Mouse (Mus musculus): ENCODE results near the gene Agap1. TPM values are rescaled to one million over a fixed set of nuclear protein-coding genes. Genes with fewer than 3 reads are reported as not detected.

Gene Agap1
- polyA plus RNA-seq, 1 experiment from 2014 or later: 8.5 TPM

- DNase-seq (ENCODE audit: low spot score): no peak
- Histone ChIP-seq H3K27me3 (ENCODE audit: insufficient read depth, low read length) (no peaks in the 10 kb centered on the region), H3K36me3 (ENCODE audit: insufficient read depth, low read length) (no peaks in the 10 kb centered on the region), H3K4me2 (ENCODE audit: low read length) (no peak overlapping the region), H3K9me3 (replicated peaks; ENCODE audit: low read length) (no peaks in the 10 kb centered on the region), H3K9ac (ENCODE audit: low read depth, low read length) (no peak overlapping the region), H3K4me1 (replicated peaks; ENCODE audit: insufficient read depth, low read length) (peaks cover 15% of the 10 kb centered on the region; the same call in 1 of the 2 replicates), H3K4me3 (replicated peaks; ENCODE audit: low read depth, low read length) (no peak overlapping the region), H3K27ac (no peak overlapping the region)
- ATAC-seq (replicated peaks; ENCODE audit: low FRiP score, low read depth): no peak
- 86% methylated on average over 5 of the region's 5 CpGs for WGBS
- peak; percentile 37; the same call in 1 of the 2 replicates for TF ChIP-seq CTCF (IDR thresholded peaks at IDR 0.05; ENCODE audit: low read depth)
Measured at GRCm38 (mm10) chr1:89583369-89583768, 128.8 kb downstream of the Agap1 start.

- Histone ChIP-seq H3K27me3 (ENCODE audit: insufficient read depth, low read length) (no peaks in the 10 kb centered on the region), H3K9ac (ENCODE audit: low read depth, low read length) (no peak overlapping the region), H3K27ac (no peak overlapping the region), H3K9me3 (replicated peaks; ENCODE audit: low read length) (no peaks in the 10 kb centered on the region), H3K4me3 (replicated peaks; ENCODE audit: low read depth, low read length) (no peak overlapping the region), H3K36me3 (ENCODE audit: insufficient read depth, low read length) (no peaks in the 10 kb centered on the region), H3K4me2 (ENCODE audit: low read length) (no peak overlapping the region), H3K4me1 (replicated peaks; ENCODE audit: insufficient read depth, low read length) (no peaks in the 10 kb centered on the region; the same call in 1 of the 2 replicates)
- no peak for ATAC-seq (replicated peaks; ENCODE audit: low FRiP score, low read depth)
- DNase-seq (ENCODE audit: low spot score): no peak
- no peak for TF ChIP-seq CTCF (IDR thresholded peaks at IDR 0.05; ENCODE audit: low read depth)
- WGBS: 65% methylated on average over 14 of the region's 14 CpGs
Measured at GRCm38 (mm10) chr1:89586991-89587683, 132.5 kb downstream of the Agap1 start.

GRCm38 (mm10) chr1:89588154-89588553 is 133.5 kb downstream of the Agap1 start:
- ATAC-seq (replicated peaks; ENCODE audit: low FRiP score, low read depth): no peak
- no peak overlapping the region for H3K9ac ChIP-seq (ENCODE audit: low read depth, low read length)
- no peaks in the 10 kb centered on the region for H3K9me3 ChIP-seq (replicated peaks; ENCODE audit: low read length)
- H3K36me3 ChIP-seq (ENCODE audit: insufficient read depth, low read length): no peaks in the 10 kb centered on the region
- DNase-seq (ENCODE audit: low spot score): no peak
- H3K27ac ChIP-seq: no peak overlapping the region
- H3K4me2 ChIP-seq (ENCODE audit: low read length): no peak overlapping the region
- H3K4me1 ChIP-seq (replicated peaks; ENCODE audit: insufficient read depth, low read length): no peaks in the 10 kb centered on the region; the same call in 1 of the 2 replicates
- WGBS: 72% methylated on average over 4 of the region's 4 CpGs
- no peaks in the 10 kb centered on the region for H3K27me3 ChIP-seq (ENCODE audit: insufficient read depth, low read length)
- H3K4me3 ChIP-seq (replicated peaks; ENCODE audit: low read depth, low read length): no peak overlapping the region
- no peak for TF ChIP-seq CTCF (IDR thresholded peaks at IDR 0.05; ENCODE audit: low read depth)

- H3K4me2 ChIP-seq (ENCODE audit: low read length): no peak overlapping the region
- no peak overlapping the region for H3K4me3 ChIP-seq (replicated peaks; ENCODE audit: low read depth, low read length)
- ATAC-seq (replicated peaks; ENCODE audit: low FRiP score, low read depth) (no peak), DNase-seq (ENCODE audit: low spot score) (no peak)
- no peak overlapping the region for H3K27ac ChIP-seq
- H3K27me3 ChIP-seq (ENCODE audit: insufficient read depth, low read length): no peaks in the 10 kb centered on the region
- no peak overlapping the region for H3K9ac ChIP-seq (ENCODE audit: low read depth, low read length)
- no peaks in the 10 kb centered on the region for H3K9me3 ChIP-seq (replicated peaks; ENCODE audit: low read length)
- no peaks in the 10 kb centered on the region for H3K4me1 ChIP-seq (replicated peaks; ENCODE audit: insufficient read depth, low read length)
- no peak for TF ChIP-seq CTCF (IDR thresholded peaks at IDR 0.05; ENCODE audit: low read depth)
- H3K36me3 ChIP-seq (ENCODE audit: insufficient read depth, low read length): no peaks in the 10 kb centered on the region
- WGBS: 88% methylated on average over 7 of the region's 7 CpGs
Measured at GRCm38 (mm10) chr1:89590994-89591393, 136.4 kb downstream of the Agap1 start.

- Histone ChIP-seq H3K4me3 (replicated peaks; ENCODE audit: low read depth, low read length) (no peak overlapping the region), H3K4me1 (replicated peaks; ENCODE audit: insufficient read depth, low read length) (no peaks in the 10 kb centered on the region), H3K27me3 (ENCODE audit: insufficient read depth, low read length) (no peaks in the 10 kb centered on the region), H3K9ac (ENCODE audit: low read depth, low read length) (no peak overlapping the region), H3K27ac (no peak overlapping the region), H3K36me3 (ENCODE audit: insufficient read depth, low read length) (no peaks in the 10 kb centered on the region), H3K4me2 (ENCODE audit: low read length) (no peak overlapping the region), H3K9me3 (replicated peaks; ENCODE audit: low read length) (no peaks in the 10 kb centered on the region)
- no peak for ATAC-seq (replicated peaks; ENCODE audit: low FRiP score, low read depth)
- no peak for TF ChIP-seq CTCF (IDR thresholded peaks at IDR 0.05; ENCODE audit: low read depth)
- no peak for DNase-seq (ENCODE audit: low spot score)
- WGBS: 76% methylated on average over 4 of the region's 4 CpGs
Measured at GRCm38 (mm10) chr1:89593219-89593618, 138.6 kb downstream of the Agap1 start.

GRCm38 (mm10) chr1:89594999-89595398 is 140.4 kb downstream of the Agap1 start:
- Histone ChIP-seq H3K4me1 (replicated peaks; ENCODE audit: insufficient read depth, low read length) (no peaks in the 10 kb centered on the region), H3K36me3 (ENCODE audit: insufficient read depth, low read length) (no peaks in the 10 kb centered on the region), H3K27ac (no peak overlapping the region), H3K9ac (ENCODE audit: low read depth, low read length) (no peak overlapping the region), H3K27me3 (ENCODE audit: insufficient read depth, low read length) (no peaks in the 10 kb centered on the region), H3K4me3 (replicated peaks; ENCODE audit: low read depth, low read length) (no peak overlapping the region), H3K4me2 (ENCODE audit: low read length) (no peak overlapping the region), H3K9me3 (replicated peaks; ENCODE audit: low read length) (no peaks in the 10 kb centered on the region)
- DNase-seq (ENCODE audit: low spot score) (no peak), ATAC-seq (replicated peaks; ENCODE audit: low FRiP score, low read depth) (no peak)
- no peak for TF ChIP-seq CTCF (IDR thresholded peaks at IDR 0.05; ENCODE audit: low read depth)
- 93% methylated on average over 8 of the region's 8 CpGs for WGBS

- Histone ChIP-seq H3K9ac (ENCODE audit: low read depth, low read length) (no peak overlapping the region), H3K27me3 (ENCODE audit: insufficient read depth, low read length) (no peaks in the 10 kb centered on the region), H3K27ac (no peak overlapping the region), H3K4me2 (ENCODE audit: low read length) (no peak overlapping the region), H3K36me3 (ENCODE audit: insufficient read depth, low read length) (no peaks in the 10 kb centered on the region), H3K4me1 (replicated peaks; ENCODE audit: insufficient read depth, low read length) (no peaks in the 10 kb centered on the region), H3K4me3 (replicated peaks; ENCODE audit: low read depth, low read length) (no peak overlapping the region), H3K9me3 (replicated peaks; ENCODE audit: low read length) (no peaks in the 10 kb centered on the region)
- 87% methylated on average over 7 of the region's 7 CpGs for WGBS
- no peak for DNase-seq (ENCODE audit: low spot score)
- no peak for TF ChIP-seq CTCF (IDR thresholded peaks at IDR 0.05; ENCODE audit: low read depth)
- ATAC-seq (replicated peaks; ENCODE audit: low FRiP score, low read depth): no peak
Measured at GRCm38 (mm10) chr1:89595421-89595820, 140.8 kb downstream of the Agap1 start.

Measured in kidney, postnatal 0 days (tissue).